Mouse (Mus musculus): Measurements from ENCODE around the gene Nf2.
A peak's percentile ranks its signal among the peaks of the same experiment; 100 is the strongest.
"Not testable (repeated sequence)": the region's sequence is repeated elsewhere in the genome, so short reads cannot be mapped to it uniquely, and the experiment has no call there.

Nf2 gene

GRCm38 (mm10) chr11:4837342-4837741 lies 12.0 kb downstream of the Nf2 start:
- DNase-seq (ENCODE audit: low spot score in 2 of 2): no peak

GRCm38 (mm10) chr11:4836755-4837154 lies 12.6 kb downstream of the Nf2 start:
- DNase-seq (ENCODE audit: low spot score in 2 of 2): no peak

GRCm38 (mm10) chr11:4835436-4835835 lies 13.9 kb downstream of the Nf2 start:
- no peak for DNase-seq (ENCODE audit: low spot score in 2 of 2)

- no peak for DNase-seq (ENCODE audit: low spot score in 2 of 2)
Measured at GRCm38 (mm10) chr11:4833295-4833939, 15.9 kb downstream of the Nf2 start.

GRCm38 (mm10) chr11:4831066-4831465 lies 18.3 kb downstream of the Nf2 start:
- DNase-seq (ENCODE audit: low spot score in 2 of 2): no peak

GRCm38 (mm10) chr11:4827916-4828315 lies 21.4 kb downstream of the Nf2 start:
- no peak for DNase-seq (ENCODE audit: low spot score in 2 of 2)

- DNase-seq (ENCODE audit: low spot score in 2 of 2): no peak
Measured at GRCm38 (mm10) chr11:4827340-4827739, 22.0 kb downstream of the Nf2 start.

- DNase-seq (ENCODE audit: low spot score in 2 of 2): no peak
Measured at GRCm38 (mm10) chr11:4826152-4826778, 23.1 kb downstream of the Nf2 start.

- DNase-seq (ENCODE audit: low spot score in 2 of 2): no peak
Measured at GRCm38 (mm10) chr11:4823655-4824312, 25.6 kb downstream of the Nf2 start.

- DNase-seq (ENCODE audit: low spot score in 2 of 2): not testable (repeated sequence)
Measured at GRCm38 (mm10) chr11:4822446-4822842, 26.9 kb downstream of the Nf2 start.

- DNase-seq (ENCODE audit: low spot score in 2 of 2): no peak
Measured at GRCm38 (mm10) chr11:4821492-4822445, 27.6 kb downstream of the Nf2 start.

GRCm38 (mm10) chr11:4814507-4815450 lies 34.6 kb downstream of the Nf2 start:
- DNase-seq (ENCODE audit: low spot score in 2 of 2): no peak

- no peak for DNase-seq (ENCODE audit: low spot score in 2 of 2)
Measured at GRCm38 (mm10) chr11:4808311-4808710, 41.0 kb downstream of the Nf2 start.

- DNase-seq (ENCODE audit: low spot score in 2 of 2): no peak
Measured at GRCm38 (mm10) chr11:4806031-4806715, 43.2 kb downstream of the Nf2 start.

GRCm38 (mm10) chr11:4804921-4805562 lies 44.3 kb downstream of the Nf2 start:
- no peak for DNase-seq (ENCODE audit: low spot score in 2 of 2)

GRCm38 (mm10) chr11:4803951-4804350 lies 45.4 kb downstream of the Nf2 start:
- no peak for DNase-seq (ENCODE audit: low spot score in 2 of 2)

GRCm38 (mm10) chr11:4803426-4803825 lies 45.9 kb downstream of the Nf2 start:
- no peak for DNase-seq (ENCODE audit: low spot score in 2 of 2)

GRCm38 (mm10) chr11:4803008-4803407 lies 46.3 kb downstream of the Nf2 start:
- peak; percentile 36 to 43 for DNase-seq (ENCODE audit: low spot score in 2 of 2)

- not testable (repeated sequence) for DNase-seq (ENCODE audit: low spot score in 2 of 2)
Measured at GRCm38 (mm10) chr11:4802401-4802800, 46.9 kb downstream of the Nf2 start.

GRCm38 (mm10) chr11:4800654-4801053 lies 48.7 kb downstream of the Nf2 start:
- no peak for DNase-seq (ENCODE audit: low spot score in 2 of 2)

All from right cerebral cortex, postnatal 36 days (tissue).